Mouse (Mus musculus) adrenal gland, postnatal 10 days (tissue): ENCODE measurements around the gene Stip1. TPM values are rescaled to one million over a fixed set of nuclear protein-coding genes. Genes with fewer than 3 reads are reported as not detected.
"Not testable (repeated sequence)": the region's sequence is repeated elsewhere in the genome, so short reads cannot be mapped to it uniquely, and the experiment has no call there.

Source experiments
- DNase-seq: peaks from one replicate; pipeline ENCODE4 v3.0.0; 2021; ENCODE audit warnings: mixed read lengths
- long read RNA-seq, 2 experiments: library from polyadenylated mRNA; stranded (forward); transcript quantifications; one replicate each; pipeline ENCODE4 v2.0.0; 2021
- total RNA-seq, 2 experiments: library from RNA; stranded (reverse); gene quantifications; 2 replicates each; pipeline ENCODE4 v1.2.3; 2021

Stip1 gene
- total RNA-seq = 100 to 1,000 TPM; 101 to 107 TPM
- long read RNA-seq, experiment 1, transcript Stip1-201 (14 exons, 2,108 nt) = major isoform, 56 of 91 reads
- long read RNA-seq, experiment 1, partial matches to known transcripts = 34 of 91 reads
- long read RNA-seq, experiment 1, other reads (novel, unspliced or antisense) = 1 of 91 reads
- long read RNA-seq, experiment 2, transcript Stip1-201 (14 exons, 2,108 nt) = major isoform, 69 of 78 reads
- long read RNA-seq, experiment 2, partial matches to known transcripts = 8 of 78 reads
- long read RNA-seq, experiment 2, other reads (novel, unspliced or antisense) = 1 of 78 reads

- DNase-seq = peak; percentile 98
Measured at GRCm38 (mm10) chr19:7039841-7040636, at the start of gene Stip1. TSS of gene Stip1 (minus strand) at chr19:7039967.

GRCm38 (mm10) chr19:7089050-7089449 is 49.3 kb upstream of the Stip1 start:
- DNase-seq = no peak

GRCm38 (mm10) chr19:7088558-7088957 is 48.8 kb upstream of the Stip1 start:
- DNase-seq = no peak

GRCm38 (mm10) chr19:7084734-7085133 is 45.0 kb upstream of the Stip1 start:
- no peak for DNase-seq

GRCm38 (mm10) chr19:7083035-7083794 is 43.4 kb upstream of the Stip1 start:
- DNase-seq = no peak

GRCm38 (mm10) chr19:7081516-7082266 is 41.9 kb upstream of the Stip1 start:
- no peak for DNase-seq

GRCm38 (mm10) chr19:7078271-7078670 is 38.5 kb upstream of the Stip1 start:
- no peak for DNase-seq

- DNase-seq = no peak
Measured at GRCm38 (mm10) chr19:7077666-7078065, 37.9 kb upstream of the Stip1 start.

GRCm38 (mm10) chr19:7075336-7075735 is 35.6 kb upstream of the Stip1 start:
- not testable (repeated sequence) for DNase-seq

- no peak for DNase-seq
Measured at GRCm38 (mm10) chr19:7073997-7074781, 34.4 kb upstream of the Stip1 start.

- no peak for DNase-seq
Measured at GRCm38 (mm10) chr19:7072221-7072620, 32.5 kb upstream of the Stip1 start.

- no peak for DNase-seq
Measured at GRCm38 (mm10) chr19:7070775-7071174, 31.0 kb upstream of the Stip1 start.

GRCm38 (mm10) chr19:7069781-7070763 is 30.3 kb upstream of the Stip1 start:
- DNase-seq = peak; percentile 44

- peak; percentile 64 for DNase-seq
Measured at GRCm38 (mm10) chr19:7068661-7069531, 29.1 kb upstream of the Stip1 start.

GRCm38 (mm10) chr19:7068136-7068535 is 28.4 kb upstream of the Stip1 start:
- DNase-seq = peak; percentile 91

- no peak for DNase-seq
Measured at GRCm38 (mm10) chr19:7067344-7068050, 27.7 kb upstream of the Stip1 start.

- no peak for DNase-seq
Measured at GRCm38 (mm10) chr19:7066828-7067342, 27.1 kb upstream of the Stip1 start.
